Mouse (Mus musculus): ENCODE measurements around the gene Scube3. TPM values are rescaled to one million over a fixed set of nuclear protein-coding genes. Genes with fewer than 3 reads are reported as not detected.

Scube3 gene
- polyA plus RNA-seq, 1 experiment from 2014 or later, result 4.7 TPM

- Histone ChIP-seq H3K27ac (ENCODE audit: low read depth, low read length) (no peak overlapping the region), H3K36me3 (ENCODE audit: control insufficient read depth, insufficient read depth, low read length) (no peaks in the 10 kb centered on the region), H3K27me3 (replicated peaks; ENCODE audit: control insufficient read depth, insufficient read depth, low read length) (no peaks in the 10 kb centered on the region), H3K9ac (ENCODE audit: low read length) (0 out of 2 replicates have a peak overlapping the region, but pooled peaks have one; percentile 13), H3K4me2 (ENCODE audit: low read length) (no peak overlapping the region), H3K4me3 (ENCODE audit: low read depth, low read length) (no peak overlapping the region), H3K4me1 (ENCODE audit: control insufficient read depth, insufficient read depth, low read length) (no peaks in the 10 kb centered on the region), H3K9me3 (replicated peaks; ENCODE audit: control insufficient read depth, low read length) (no peaks in the 10 kb centered on the region)
- no peak for ATAC-seq
- peak; percentile 42 for DNase-seq (ENCODE audit: low spot score)
- 15% methylated on average over 10 of the region's 10 CpGs for WGBS
These were observed 40.0 kb upstream of the Scube3 start for GRCm38 (mm10) chr17:28101902-28102319.

- Histone ChIP-seq H3K4me1 (ENCODE audit: control insufficient read depth, insufficient read depth, low read length) (no peaks in the 10 kb centered on the region), H3K27ac (ENCODE audit: low read depth, low read length) (no peak overlapping the region), H3K27me3 (replicated peaks; ENCODE audit: control insufficient read depth, insufficient read depth, low read length) (no peaks in the 10 kb centered on the region), H3K9me3 (replicated peaks; ENCODE audit: control insufficient read depth, low read length) (no peaks in the 10 kb centered on the region), H3K36me3 (ENCODE audit: control insufficient read depth, insufficient read depth, low read length) (no peaks in the 10 kb centered on the region), H3K4me2 (ENCODE audit: low read length) (no peak overlapping the region), H3K9ac (ENCODE audit: low read length) (no peak overlapping the region), H3K4me3 (ENCODE audit: low read depth, low read length) (no peak overlapping the region)
- DNase-seq (ENCODE audit: low spot score) (no peak), ATAC-seq (no peak)
- WGBS, result 87% methylated on average over 6 of the region's 6 CpGs
These were observed 37.5 kb upstream of the Scube3 start for GRCm38 (mm10) chr17:28104416-28104815.

GRCm38 (mm10) chr17:28106352-28106751 lies 35.6 kb upstream of the Scube3 start:
- Histone ChIP-seq H3K27me3 (replicated peaks; ENCODE audit: control insufficient read depth, insufficient read depth, low read length) (no peaks in the 10 kb centered on the region), H3K4me3 (ENCODE audit: low read depth, low read length) (no peak overlapping the region), H3K4me2 (ENCODE audit: low read length) (no peak overlapping the region), H3K9ac (ENCODE audit: low read length) (no peak overlapping the region), H3K27ac (ENCODE audit: low read depth, low read length) (no peak overlapping the region), H3K9me3 (replicated peaks; ENCODE audit: control insufficient read depth, low read length) (no peaks in the 10 kb centered on the region), H3K4me1 (ENCODE audit: control insufficient read depth, insufficient read depth, low read length) (no peaks in the 10 kb centered on the region), H3K36me3 (ENCODE audit: control insufficient read depth, insufficient read depth, low read length) (no peaks in the 10 kb centered on the region)
- 83% methylated on average over 6 of the region's 6 CpGs for WGBS
- no peak for DNase-seq (ENCODE audit: low spot score)
- no peak for ATAC-seq

GRCm38 (mm10) chr17:28107275-28107674 lies 34.7 kb upstream of the Scube3 start:
- no peak overlapping the region for H3K4me2 ChIP-seq (ENCODE audit: low read length)
- no peak for ATAC-seq
- no peak for DNase-seq (ENCODE audit: low spot score)
- H3K27me3 ChIP-seq (replicated peaks; ENCODE audit: control insufficient read depth, insufficient read depth, low read length), result no peaks in the 10 kb centered on the region
- H3K27ac ChIP-seq (ENCODE audit: low read depth, low read length), result no peak overlapping the region
- WGBS, result 8% methylated on average over 14 of the region's 14 CpGs
- H3K9me3 ChIP-seq (replicated peaks; ENCODE audit: control insufficient read depth, low read length), result no peaks in the 10 kb centered on the region
- H3K36me3 ChIP-seq (ENCODE audit: control insufficient read depth, insufficient read depth, low read length), result no peaks in the 10 kb centered on the region
- no peaks in the 10 kb centered on the region for H3K4me1 ChIP-seq (ENCODE audit: control insufficient read depth, insufficient read depth, low read length)
- peak overlapping the region; percentile 32; the same call in 1 of the 2 replicates for H3K9ac ChIP-seq (ENCODE audit: low read length)
- H3K4me3 ChIP-seq (ENCODE audit: low read depth, low read length), result no peak overlapping the region

GRCm38 (mm10) chr17:28112266-28112665 lies 29.7 kb upstream of the Scube3 start:
- H3K4me3 ChIP-seq (ENCODE audit: low read depth, low read length), result no peak overlapping the region
- no peaks in the 10 kb centered on the region for H3K9me3 ChIP-seq (replicated peaks; ENCODE audit: control insufficient read depth, low read length)
- H3K27ac ChIP-seq (ENCODE audit: low read depth, low read length), result no peak overlapping the region
- no peak for ATAC-seq
- H3K36me3 ChIP-seq (ENCODE audit: control insufficient read depth, insufficient read depth, low read length), result no peaks in the 10 kb centered on the region
- no peaks in the 10 kb centered on the region for H3K4me1 ChIP-seq (ENCODE audit: control insufficient read depth, insufficient read depth, low read length)
- no peak for DNase-seq (ENCODE audit: low spot score)
- H3K27me3 ChIP-seq (replicated peaks; ENCODE audit: control insufficient read depth, insufficient read depth, low read length), result no peaks in the 10 kb centered on the region
- H3K4me2 ChIP-seq (ENCODE audit: low read length), result no peak overlapping the region
- WGBS, result 94% methylated on average over 8 of the region's 8 CpGs
- H3K9ac ChIP-seq (ENCODE audit: low read length), result no peak overlapping the region

- no peaks in the 10 kb centered on the region for H3K9me3 ChIP-seq (replicated peaks; ENCODE audit: control insufficient read depth, low read length)
- 20% methylated on average over 9 of the region's 9 CpGs for WGBS
- no peak overlapping the region for H3K9ac ChIP-seq (ENCODE audit: low read length)
- no peaks in the 10 kb centered on the region for H3K36me3 ChIP-seq (ENCODE audit: control insufficient read depth, insufficient read depth, low read length)
- H3K27me3 ChIP-seq (replicated peaks; ENCODE audit: control insufficient read depth, insufficient read depth, low read length), result no peaks in the 10 kb centered on the region
- H3K4me2 ChIP-seq (ENCODE audit: low read length), result no peak overlapping the region
- ATAC-seq (peak; percentile 60; the same call in 1 of the 2 replicates), DNase-seq (ENCODE audit: low spot score) (peak; percentile 69)
- no peak overlapping the region for H3K27ac ChIP-seq (ENCODE audit: low read depth, low read length)
- no peak overlapping the region for H3K4me3 ChIP-seq (ENCODE audit: low read depth, low read length)
- H3K4me1 ChIP-seq (ENCODE audit: control insufficient read depth, insufficient read depth, low read length), result no peaks in the 10 kb centered on the region
These were observed 25.6 kb upstream of the Scube3 start for GRCm38 (mm10) chr17:28116335-28116734.

GRCm38 (mm10) chr17:28117451-28118209 lies 24.3 kb upstream of the Scube3 start:
- Histone ChIP-seq H3K4me2 (ENCODE audit: low read length) (no peak overlapping the region), H3K9me3 (replicated peaks; ENCODE audit: control insufficient read depth, low read length) (no peaks in the 10 kb centered on the region), H3K27me3 (replicated peaks; ENCODE audit: control insufficient read depth, insufficient read depth, low read length) (no peaks in the 10 kb centered on the region), H3K36me3 (ENCODE audit: control insufficient read depth, insufficient read depth, low read length) (no peaks in the 10 kb centered on the region), H3K9ac (ENCODE audit: low read length) (no peak overlapping the region), H3K4me1 (ENCODE audit: control insufficient read depth, insufficient read depth, low read length) (no peaks in the 10 kb centered on the region), H3K27ac (ENCODE audit: low read depth, low read length) (no peak overlapping the region), H3K4me3 (ENCODE audit: low read depth, low read length) (no peak overlapping the region)
- WGBS, result 71% methylated on average over 19 of the region's 19 CpGs
- DNase-seq (ENCODE audit: low spot score) (no peak), ATAC-seq (no peak)

- no peak overlapping the region for H3K9ac ChIP-seq (ENCODE audit: low read length)
- no peak overlapping the region for H3K4me3 ChIP-seq (ENCODE audit: low read depth, low read length)
- H3K9me3 ChIP-seq (replicated peaks; ENCODE audit: control insufficient read depth, low read length), result no peaks in the 10 kb centered on the region
- 81% methylated on average over 5 of the region's 5 CpGs for WGBS
- H3K27ac ChIP-seq (ENCODE audit: low read depth, low read length), result no peak overlapping the region
- DNase-seq (ENCODE audit: low spot score) (no peak), ATAC-seq (no peak)
- no peak overlapping the region for H3K4me2 ChIP-seq (ENCODE audit: low read length)
- H3K36me3 ChIP-seq (ENCODE audit: control insufficient read depth, insufficient read depth, low read length), result no peaks in the 10 kb centered on the region
- no peaks in the 10 kb centered on the region for H3K4me1 ChIP-seq (ENCODE audit: control insufficient read depth, insufficient read depth, low read length)
- H3K27me3 ChIP-seq (replicated peaks; ENCODE audit: control insufficient read depth, insufficient read depth, low read length), result no peaks in the 10 kb centered on the region
These were observed 21.5 kb upstream of the Scube3 start for GRCm38 (mm10) chr17:28120460-28120859.

GRCm38 (mm10) chr17:28122949-28123348 lies 19.0 kb upstream of the Scube3 start:
- ATAC-seq (no peak), DNase-seq (ENCODE audit: low spot score) (no peak)
- Histone ChIP-seq H3K27ac (ENCODE audit: low read depth, low read length) (no peak overlapping the region), H3K4me1 (ENCODE audit: control insufficient read depth, insufficient read depth, low read length) (no peaks in the 10 kb centered on the region), H3K4me2 (ENCODE audit: low read length) (no peak overlapping the region), H3K9me3 (replicated peaks; ENCODE audit: control insufficient read depth, low read length) (no peaks in the 10 kb centered on the region), H3K36me3 (ENCODE audit: control insufficient read depth, insufficient read depth, low read length) (no peaks in the 10 kb centered on the region), H3K9ac (ENCODE audit: low read length) (no peak overlapping the region), H3K4me3 (ENCODE audit: low read depth, low read length) (no peak overlapping the region), H3K27me3 (replicated peaks; ENCODE audit: control insufficient read depth, insufficient read depth, low read length) (no peaks in the 10 kb centered on the region)
- 60% methylated on average over 13 of the region's 13 CpGs for WGBS
